Mouse (Mus musculus) cortical plate, adult 2 months (tissue): ENCODE measurements around the gene Trpm5.

ENCODE experiments used
- CTCF ChIP-seq: fragments of 200-500 bp; IDR thresholded peaks from 2 replicates; pipeline ENCODE4 v1.5.1; 2011; ENCODE audit warnings: mild to moderate bottlenecking, control low read depth, low read length; ENCODE audit not compliant: insufficient read depth; ENCODE audit errors: extremely low read depth
- POLR2A ChIP-seq: fragments of 200-500 bp; IDR thresholded peaks from 2 replicates; pipeline ENCODE4 v1.6.1; 2011; ENCODE audit warnings: mild to moderate bottlenecking, low read length, control low read depth; ENCODE audit not compliant: insufficient read depth; ENCODE audit errors: extremely low read depth

DNA sequence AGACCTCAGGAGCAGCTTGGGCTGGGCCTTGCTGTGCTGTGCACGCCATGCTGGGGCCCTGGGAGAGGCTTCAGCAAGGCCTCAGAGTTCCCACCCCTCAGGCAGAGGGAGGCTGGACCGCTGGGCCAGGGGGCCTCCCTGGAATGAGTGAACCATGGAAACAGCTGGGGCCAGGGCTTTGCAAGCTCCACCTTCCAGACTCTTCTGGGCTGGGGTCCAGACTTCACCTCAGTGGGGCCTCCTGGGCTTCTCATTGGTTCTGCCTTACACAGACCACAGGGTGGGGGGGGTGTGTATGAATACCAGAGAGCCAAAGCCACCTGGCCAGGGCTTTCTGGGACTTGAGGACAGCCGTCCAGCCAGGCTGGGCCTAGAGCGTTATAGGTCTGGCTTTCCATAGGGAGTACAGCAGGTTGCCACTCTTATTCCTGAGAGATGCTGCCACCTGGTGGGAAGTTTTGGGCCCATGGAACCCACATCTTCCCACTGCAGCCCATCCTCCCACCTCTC, 7.3 kb downstream of the Trpm5 start:
- TF ChIP-seq CTCF = peak; percentile 35
- TF ChIP-seq POLR2A = no peak
